Mouse (Mus musculus) embryonic facial prominence, embryonic 12.5 days (tissue): Measurements from ENCODE around the gene Rbms3. TPM values are rescaled to one million over a fixed set of nuclear protein-coding genes. Genes with fewer than 3 reads are reported as not detected.

Experiments
- ATAC-seq: fragments of 200-750 bp; cut with Nextera tagmentation; 2 replicates; pipeline ENCODE4 v1.8.0; 2017; ENCODE audit not compliant: insufficient number of reproducible peaks, insufficient read depth, low FRiP score, low TSS enrichment
- H3K27ac ChIP-seq: fragments of 300-500 bp; sonication (generic); 2 replicates; pipeline ENCODE4 v1.5.1; 2016; ENCODE audit warnings: mild to moderate bottlenecking
- H3K27me3 ChIP-seq: fragments of 300-500 bp; sonication (generic); 2 replicates; pipeline ENCODE4 v1.6.1; 2016; ENCODE audit warnings: mild to moderate bottlenecking, moderate library complexity
- H3K36me3 ChIP-seq: fragments of 300-500 bp; sonication (generic); 2 replicates; pipeline ENCODE4 v1.6.1; 2016; ENCODE audit warnings: mild to moderate bottlenecking
- H3K4me1 ChIP-seq: fragments of 300-500 bp; sonication (generic); 2 replicates; pipeline ENCODE4 v1.6.1; 2016
- H3K4me2 ChIP-seq: fragments of 300-500 bp; sonication (generic); replicated peaks from 2 replicates; pipeline ENCODE4 v1.6.1; 2016; ENCODE audit warnings: mild to moderate bottlenecking, moderate library complexity
- H3K4me3 ChIP-seq: fragments of 300-500 bp; sonication (generic); 2 replicates; pipeline ENCODE4 v1.5.1; 2016; ENCODE audit warnings: mild to moderate bottlenecking
- H3K9ac ChIP-seq: fragments of 300-500 bp; sonication (generic); 2 replicates; pipeline ENCODE4 v1.6.1; 2016; ENCODE audit warnings: mild to moderate bottlenecking, moderate library complexity
- H3K9me3 ChIP-seq: fragments of 300-500 bp; sonication (generic); 2 replicates; pipeline ENCODE4 v1.6.1; 2016; ENCODE audit warnings: mild to moderate bottlenecking, moderate library complexity
- WGBS: fragments of 180-500 bp; shearing (Covaris S2); methylation state at CpG from one replicate; pipeline ENCODE4 v1.1.7; 2016; 5-methylcytosine and 5-hydroxymethylcytosine counted together
- polyA plus RNA-seq: library from polyadenylated mRNA; unstranded; fragments of >200 nt; fragmentation: Nextera tagmentation; extraction: Ambion mirVana; gene quantifications from 2 replicates; pipeline ENCODE4 v1.2.1, GENCODE M21; 2016

Rbms3 gene
- polyA plus RNA-seq, 1 experiment from 2014 or later: 94.1 TPM

DNA sequence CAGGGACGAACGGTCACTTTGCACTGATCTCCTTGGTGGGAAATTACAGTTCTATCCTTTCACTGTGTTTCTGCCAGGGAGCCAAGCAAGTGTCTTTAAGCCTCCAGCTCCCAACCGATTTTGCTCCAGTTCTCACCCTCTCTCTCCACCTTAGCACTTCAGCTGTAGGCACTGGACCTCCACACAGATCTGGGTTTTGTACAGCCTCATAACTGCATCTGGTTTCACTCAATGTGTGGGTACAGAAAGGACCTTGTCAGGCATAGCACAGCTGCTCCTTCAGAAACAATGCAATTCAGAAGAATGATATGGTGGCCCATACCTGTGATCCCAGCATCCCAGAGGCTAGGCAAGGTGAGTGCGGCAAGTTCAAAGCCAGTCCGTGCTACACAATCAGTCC, 648.9 kb downstream of the Rbms3 start:
- H3K36me3 ChIP-seq: no peaks in the 10 kb centered on the region; the same call in 1 of the 2 replicates
- WGBS: 75% methylated on average over 5 of the region's 5 CpGs
- no peak overlapping the region for H3K4me3 ChIP-seq
- no peak for ATAC-seq
- no peak overlapping the region for H3K4me2 ChIP-seq
- peak overlapping the region; percentile 26; the same call in 1 of the 2 replicates for H3K27ac ChIP-seq
- 0 out of 2 replicates have a peak, but pooled peaks cover 4% of the 10 kb centered on the region for H3K4me1 ChIP-seq
- no peak overlapping the region for H3K9ac ChIP-seq
- no peaks in the 10 kb centered on the region for H3K27me3 ChIP-seq
- H3K9me3 ChIP-seq: no peaks in the 10 kb centered on the region

DNA sequence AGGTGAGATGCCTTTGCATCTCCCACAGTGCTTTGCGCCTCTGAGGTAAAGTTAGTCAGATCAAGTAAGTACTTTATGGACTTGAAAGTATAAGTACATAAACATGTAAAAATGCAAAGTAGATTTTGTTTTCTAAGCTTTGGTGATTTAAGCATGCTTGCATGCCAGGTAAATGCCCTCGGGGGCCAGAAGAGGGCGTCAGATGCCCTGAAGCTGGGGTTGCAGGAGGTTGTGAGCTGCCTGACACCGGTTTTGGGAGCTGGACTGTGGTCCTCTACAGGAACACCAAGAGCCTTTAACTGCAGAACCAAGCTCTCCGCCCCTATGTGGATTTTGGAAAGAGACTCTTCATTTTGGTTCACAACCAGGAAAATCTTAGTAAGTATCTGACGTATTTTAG, 652.3 kb downstream of the Rbms3 start:
- Histone ChIP-seq H3K4me3 (no peak overlapping the region), H3K4me1 (0 out of 2 replicates have a peak, but pooled peaks cover 4% of the 10 kb centered on the region), H3K27me3 (no peaks in the 10 kb centered on the region), H3K9me3 (no peaks in the 10 kb centered on the region), H3K4me2 (no peak overlapping the region), H3K36me3 (no peaks in the 10 kb centered on the region; the same call in 1 of the 2 replicates), H3K27ac (no peak overlapping the region), H3K9ac (no peak overlapping the region)
- ATAC-seq: no peak
- 89% methylated on average over 6 of the region's 6 CpGs for WGBS

DNA sequence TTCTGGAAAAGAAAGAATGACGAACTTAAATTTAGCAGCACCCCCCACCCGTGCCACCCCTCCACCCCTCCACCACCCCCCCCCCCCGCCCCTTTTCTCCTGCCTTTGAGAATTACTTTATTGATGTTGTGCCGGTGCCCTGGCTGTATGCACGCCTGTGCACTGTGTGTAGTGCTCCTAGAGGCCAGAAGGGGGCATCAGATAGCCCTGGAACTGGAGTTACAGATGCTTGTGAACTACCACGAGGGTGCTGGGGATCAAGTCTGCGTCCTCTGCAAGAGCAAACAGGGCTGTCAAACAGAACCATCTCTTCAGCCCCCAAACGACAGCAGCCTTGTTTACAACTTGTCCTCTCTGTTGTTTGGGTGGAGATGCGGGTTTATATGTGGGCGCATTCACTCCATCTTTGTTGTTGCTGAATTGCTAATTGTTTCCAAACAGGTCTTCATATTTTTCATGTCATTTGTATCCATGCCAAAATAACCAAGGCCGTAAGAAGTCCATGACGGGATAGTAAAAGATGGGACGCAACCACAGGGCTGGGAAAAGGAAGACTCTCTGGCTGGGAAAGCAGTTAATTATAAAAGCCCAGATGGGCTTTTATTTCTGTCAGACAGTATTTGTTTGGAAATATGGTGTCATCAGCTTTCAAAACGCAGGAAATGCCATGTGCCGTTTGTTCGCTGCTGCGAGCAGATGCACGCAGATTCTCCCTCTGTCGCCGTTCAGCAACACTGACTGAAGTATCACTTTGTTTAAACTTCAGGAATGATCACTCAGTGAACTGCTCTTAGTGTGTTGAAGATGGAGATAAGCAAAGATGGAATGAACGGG, 652.9 kb downstream of the Rbms3 start:
- no peak overlapping the region for H3K4me3 ChIP-seq
- H3K27me3 ChIP-seq: no peaks in the 10 kb centered on the region
- no peak overlapping the region for H3K4me2 ChIP-seq
- H3K9me3 ChIP-seq: no peaks in the 10 kb centered on the region
- H3K27ac ChIP-seq: 0 out of 2 replicates have a peak overlapping the region, but pooled peaks have one; percentile 36
- WGBS: 87% methylated on average over 20 of the region's 21 CpGs
- 0 out of 2 replicates have a peak, but pooled peaks cover 4% of the 10 kb centered on the region for H3K4me1 ChIP-seq
- no peak for ATAC-seq
- H3K36me3 ChIP-seq: no peaks in the 10 kb centered on the region; the same call in 1 of the 2 replicates
- H3K9ac ChIP-seq: no peak overlapping the region

GRCm38 (mm10) chr9:116975269-116975668, 654.4 kb downstream of the Rbms3 start:
- ATAC-seq: no peak
- H3K4me2 ChIP-seq: no peak overlapping the region
- no peaks in the 10 kb centered on the region for H3K27me3 ChIP-seq
- no peaks in the 10 kb centered on the region for H3K4me1 ChIP-seq
- no peaks in the 10 kb centered on the region; the same call in 1 of the 2 replicates for H3K36me3 ChIP-seq
- H3K9ac ChIP-seq: no peak overlapping the region
- H3K4me3 ChIP-seq: no peak overlapping the region
- whole genome bisulfite sequencing: 94% methylated on average over 4 of the region's 4 CpGs
- H3K27ac ChIP-seq: no peak overlapping the region
- no peaks in the 10 kb centered on the region for H3K9me3 ChIP-seq

GRCm38 (mm10) chr9:116974134-116974533, 655.6 kb downstream of the Rbms3 start:
- H3K4me2 ChIP-seq: no peak overlapping the region
- 95% methylated on average over 3 of the region's 3 CpGs for WGBS
- no peaks in the 10 kb centered on the region; the same call in 1 of the 2 replicates for H3K36me3 ChIP-seq
- no peak for ATAC-seq
- H3K27ac ChIP-seq: no peak overlapping the region
- H3K9ac ChIP-seq: no peak overlapping the region
- no peaks in the 10 kb centered on the region for H3K27me3 ChIP-seq
- no peak overlapping the region for H3K4me3 ChIP-seq
- no peaks in the 10 kb centered on the region for H3K9me3 ChIP-seq
- no peaks in the 10 kb centered on the region for H3K4me1 ChIP-seq

DNA sequence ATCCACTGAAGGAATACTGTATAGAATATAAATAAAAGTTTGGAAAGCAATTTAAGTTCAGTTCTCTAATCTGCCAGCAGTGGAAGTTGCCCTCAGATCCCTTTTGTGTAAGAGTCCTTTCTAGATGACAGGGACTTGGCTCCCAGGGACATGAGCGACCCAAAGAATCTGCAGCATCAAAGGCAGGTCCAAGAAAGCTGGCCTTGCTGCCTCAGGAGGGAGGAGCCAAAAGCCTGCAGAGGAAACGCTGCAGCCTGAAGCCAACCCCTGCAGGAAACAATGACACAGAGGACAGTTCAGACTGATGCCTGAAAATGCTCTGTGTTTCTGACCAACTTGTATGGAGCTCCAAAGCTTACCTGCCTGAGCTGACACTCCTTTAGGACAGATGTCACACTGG, 656.1 kb downstream of the Rbms3 start:
- Histone ChIP-seq H3K4me1 (no peaks in the 10 kb centered on the region), H3K4me3 (no peak overlapping the region), H3K27me3 (no peaks in the 10 kb centered on the region), H3K9me3 (no peaks in the 10 kb centered on the region), H3K36me3 (no peaks in the 10 kb centered on the region; the same call in 1 of the 2 replicates), H3K4me2 (no peak overlapping the region), H3K27ac (no peak overlapping the region), H3K9ac (no peak overlapping the region)
- no peak for ATAC-seq
- 29% methylated on average over 2 of the region's 2 CpGs for WGBS

GRCm38 (mm10) chr9:116967317-116967716, 662.4 kb downstream of the Rbms3 start:
- H3K27me3 ChIP-seq: no peaks in the 10 kb centered on the region
- peaks cover 9% of the 10 kb centered on the region for H3K4me1 ChIP-seq
- 0 out of 2 replicates have a peak, but pooled peaks cover 4% of the 10 kb centered on the region for H3K36me3 ChIP-seq
- WGBS: 87% methylated on average over 3 of the region's 3 CpGs
- H3K9me3 ChIP-seq: no peaks in the 10 kb centered on the region
- H3K27ac ChIP-seq: no peak overlapping the region
- ATAC-seq: no peak
- H3K4me2 ChIP-seq: no peak overlapping the region
- H3K9ac ChIP-seq: no peak overlapping the region
- no peak overlapping the region for H3K4me3 ChIP-seq

- WGBS: 27% methylated on average over 6 of the region's 6 CpGs
- no peak for ATAC-seq
- Histone ChIP-seq H3K27me3 (no peaks in the 10 kb centered on the region), H3K4me1 (peaks cover 9% of the 10 kb centered on the region), H3K4me2 (peak overlapping the region; percentile 23), H3K9ac (no peak overlapping the region), H3K36me3 (0 out of 2 replicates have a peak, but pooled peaks cover 6% of the 10 kb centered on the region), H3K9me3 (peaks cover 3% of the 10 kb centered on the region; the same call in 1 of the 2 replicates), H3K27ac (no peak overlapping the region), H3K4me3 (no peak overlapping the region)
Measured at GRCm38 (mm10) chr9:116965691-116966090, 664.0 kb downstream of the Rbms3 start.

GRCm38 (mm10) chr9:116956156-116956555, 673.6 kb downstream of the Rbms3 start:
- H3K9ac ChIP-seq: no peak overlapping the region
- no peaks in the 10 kb centered on the region for H3K36me3 ChIP-seq
- whole genome bisulfite sequencing: 88% methylated on average over 2 of the region's 2 CpGs
- ATAC-seq: no peak
- H3K9me3 ChIP-seq: peaks cover 3% of the 10 kb centered on the region; the same call in 1 of the 2 replicates
- H3K4me3 ChIP-seq: no peak overlapping the region
- H3K4me2 ChIP-seq: no peak overlapping the region
- no peaks in the 10 kb centered on the region for H3K27me3 ChIP-seq
- H3K4me1 ChIP-seq: no peaks in the 10 kb centered on the region
- H3K27ac ChIP-seq: no peak overlapping the region

DNA sequence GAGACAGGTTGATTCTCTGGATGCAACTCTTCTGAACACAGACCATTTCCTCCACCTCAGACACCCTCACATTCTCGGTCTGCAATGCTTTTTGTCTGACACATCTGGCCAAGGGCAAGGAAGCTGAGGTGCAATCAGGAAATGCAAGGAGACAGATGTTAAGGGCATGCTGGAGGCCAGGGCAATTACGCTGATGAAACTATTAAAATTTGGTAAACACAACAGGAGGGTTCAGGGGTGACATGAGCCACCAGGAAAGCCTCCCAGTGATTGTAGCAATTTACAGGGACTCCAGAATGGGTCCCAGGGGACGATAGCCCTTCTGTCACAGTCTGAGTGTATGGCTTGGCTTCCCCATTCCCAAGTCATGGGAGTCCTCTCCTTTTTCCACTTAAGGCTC, 681.5 kb downstream of the Rbms3 start:
- Histone ChIP-seq H3K9me3 (no peaks in the 10 kb centered on the region), H3K4me1 (peaks cover 15% of the 10 kb centered on the region), H3K9ac (no peak overlapping the region), H3K4me3 (no peak overlapping the region), H3K4me2 (no peak overlapping the region), H3K27ac (no peak overlapping the region), H3K27me3 (no peaks in the 10 kb centered on the region), H3K36me3 (no peaks in the 10 kb centered on the region)
- 41% methylated on average over 3 of the region's 3 CpGs for WGBS
- ATAC-seq: no peak

DNA sequence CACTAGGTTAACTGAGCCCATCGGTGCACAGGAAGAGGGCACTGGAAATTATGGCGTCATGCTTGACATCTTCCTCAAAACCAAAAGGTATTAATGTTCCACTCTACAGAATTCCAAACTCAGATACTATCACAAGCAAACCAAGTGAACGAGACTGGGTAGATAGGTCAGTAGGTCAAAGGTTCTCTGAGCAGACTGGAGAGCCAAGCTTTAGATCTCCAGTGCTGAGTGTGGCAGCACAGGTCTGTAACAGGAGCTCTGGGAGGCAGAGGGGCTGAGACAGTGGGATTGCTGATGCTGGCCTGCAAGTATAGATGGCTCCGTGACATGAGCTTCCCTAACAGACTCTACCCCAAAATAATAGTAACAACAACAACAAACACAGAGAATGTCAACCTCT, 682.3 kb downstream of the Rbms3 start:
- WGBS: 58% methylated on average over 4 of the region's 4 CpGs
- Histone ChIP-seq H3K4me2 (no peak overlapping the region), H3K9me3 (no peaks in the 10 kb centered on the region), H3K27ac (no peak overlapping the region), H3K27me3 (no peaks in the 10 kb centered on the region), H3K4me3 (no peak overlapping the region), H3K9ac (no peak overlapping the region), H3K36me3 (no peaks in the 10 kb centered on the region), H3K4me1 (peaks cover 15% of the 10 kb centered on the region)
- no peak for ATAC-seq

- Histone ChIP-seq H3K27me3 (no peaks in the 10 kb centered on the region), H3K27ac (no peak overlapping the region), H3K9me3 (no peaks in the 10 kb centered on the region), H3K36me3 (no peaks in the 10 kb centered on the region), H3K4me3 (no peak overlapping the region), H3K4me1 (peaks cover 15% of the 10 kb centered on the region), H3K9ac (no peak overlapping the region), H3K4me2 (no peak overlapping the region)
- WGBS: 93% methylated on average over 3 of the region's 3 CpGs
- no peak; the same call in 1 of the 2 replicates for ATAC-seq
Measured at GRCm38 (mm10) chr9:116946787-116947186, 682.9 kb downstream of the Rbms3 start.
